Mouse (Mus musculus): Measurements from ENCODE around the gene Adam33.

- TF ChIP-seq CTCF (IDR thresholded peaks at IDR 0.05) (no peak), EP300 (IDR thresholded peaks at IDR 0.05) (no peak)
Observed at GRCm38 (mm10) chr2:131042988-131043387, 20.6 kb downstream of the Adam33 start, which contains the start of gene Gfra4.
